In the genomic region with DNA sequence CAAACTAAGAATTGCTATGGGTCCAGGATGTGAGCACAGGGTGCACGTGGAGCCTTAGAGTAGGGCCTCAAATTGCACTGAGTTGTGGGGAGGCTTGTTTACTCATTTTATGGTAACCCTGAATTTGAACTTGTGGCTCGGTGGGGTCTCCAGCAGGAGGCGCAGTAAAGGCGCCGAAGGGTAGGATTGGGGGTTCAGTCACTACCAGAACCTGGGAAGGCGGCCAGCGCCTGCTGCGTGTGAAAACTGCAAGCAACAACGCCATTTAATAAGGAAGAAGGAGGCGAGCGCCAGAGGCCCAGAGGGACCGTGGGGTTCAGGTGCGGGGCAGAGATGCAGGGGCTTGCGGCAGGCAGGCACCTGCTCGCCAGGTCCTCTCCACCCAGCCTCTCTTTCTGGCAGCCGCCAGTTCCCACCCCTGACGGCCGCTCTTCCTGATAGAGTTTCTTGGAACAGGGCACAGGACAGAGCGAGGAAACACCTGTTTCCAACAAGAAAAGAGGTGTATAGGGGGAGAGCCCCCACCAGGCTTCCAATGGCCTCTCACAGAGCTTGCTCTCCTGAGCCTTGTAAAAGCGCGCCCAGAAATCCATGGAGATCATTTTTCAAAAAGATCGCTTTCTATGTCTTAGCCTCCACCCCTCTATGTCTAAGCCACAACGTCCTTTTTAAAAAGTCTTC, we compare ENCODE assay signal across 8 mouse cellular contexts. TPM values are rescaled to one million over a fixed set of nuclear protein-coding genes. Genes with fewer than 3 reads are reported as not detected.
DNase-seq lines count a peak whose midpoint lies in the region; ATAC-seq lines count a peak whose summit lies in the region.
"Had no signal": no experiment of that assay in that cellular context is flagged by ENCODE, and none has a peak within 500 bp of the region (broad histone marks: within the 10 kb centered on the region; RNA-seq: fewer than 3 reads in every experiment).

No protein-coding gene starts in this region.

- ATAC-seq in heart, embryonic 12.5 days (ENCODE audit: insufficient number of reproducible peaks, low FRiP score) = no peak
- peak; percentile 37; the same call in 1 of the 2 replicates for ATAC-seq in limb, embryonic 13.5 days (ENCODE audit: low FRiP score, low read depth)

- peak; percentile 10 for DNase-seq in ovary, postnatal 36 days (ENCODE audit: low spot score)
- DNase-seq in ovary, postnatal 10 days (ENCODE audit: low spot score) = no peak
- DNase-seq in cerebellum, postnatal 14 days = peak; percentile 56 to 65
- DNase-seq in retina, embryonic 14.5 days (ENCODE audit: low spot score) = peak; percentile 35
- no peak for DNase-seq in frontal cortex, postnatal 25 days (ENCODE audit: low spot score in 2 of 2)

- no peak overlapping the region for H3K27ac ChIP-seq in heart, embryonic 12.5 days (ENCODE audit: poor library complexity, severe bottlenecking)
- H3K27ac ChIP-seq in limb, embryonic 13.5 days = no peak overlapping the region

- peaks cover 21% of the 10 kb centered on the region for H3K4me1 ChIP-seq in heart, embryonic 12.5 days (replicated peaks)
- H3K4me1 ChIP-seq in limb, embryonic 13.5 days = peaks cover 19% of the 10 kb centered on the region

- peaks cover 48% of the 10 kb centered on the region for H3K27me3 ChIP-seq in heart, embryonic 12.5 days (replicated peaks)
- H3K27me3 ChIP-seq in limb, embryonic 13.5 days = peaks cover 57% of the 10 kb centered on the region

- no peaks in the 10 kb centered on the region; the same call in 1 of the 2 replicates for H3K9me3 ChIP-seq in heart, embryonic 12.5 days (replicated peaks)
- no peaks in the 10 kb centered on the region for H3K9me3 ChIP-seq in limb, embryonic 13.5 days

- peak overlapping the region; percentile 72 for H3K4me2 ChIP-seq in heart, embryonic 12.5 days
- H3K4me2 ChIP-seq in limb, embryonic 13.5 days (replicated peaks) = peak overlapping the region; percentile 66

- no peak overlapping the region for H3K9ac ChIP-seq in heart, embryonic 12.5 days
- no peak overlapping the region; the same call in 1 of the 2 replicates for H3K9ac ChIP-seq in limb, embryonic 13.5 days

- H3K4me3 ChIP-seq in heart, embryonic 12.5 days = peak overlapping the region; percentile 51
- peak overlapping the region; percentile 47 for H3K4me3 ChIP-seq in limb, embryonic 13.5 days
- H3K4me3 ChIP-seq: myocyte had no signal

- WGBS in heart, embryonic 12.5 days = 11% methylated on average over 23 of the region's 23 CpGs
- 18% methylated on average over 23 of the region's 23 CpGs for WGBS in limb, embryonic 13.5 days

- no peaks in the 10 kb centered on the region for H3K36me3 ChIP-seq in heart, embryonic 12.5 days
- no peaks in the 10 kb centered on the region for H3K36me3 ChIP-seq in limb, embryonic 13.5 days

RNA-seq across cellular contexts. Expression of gene Fgf16, which starts 1.1 kb away (rescaled TPM):
- not detected in 2 replicates for polyA plus RNA-seq in heart, embryonic 12.5 days (2016; fragmentation: Nextera tagmentation; extraction: Ambion mirVana)
- polyA plus RNA-seq in limb, embryonic 13.5 days (2015; fragmentation: Nextera tagmentation; extraction: Ambion mirVana) = 0.97 and 1.1 TPM in 2 replicates
- polyA plus RNA-seq: myocyte had no signal

Comparison
In these comparisons a context has a peak if more than half of its experiments do, and no peak if none do; other contexts are left out.
1. DNase-seq: peak in ovary, postnatal 36 days (single experiment), cerebellum, postnatal 14 days (2 of 2) and retina, embryonic 14.5 days (single experiment); none in ovary, postnatal 10 days (single experiment) and frontal cortex, postnatal 25 days (0 of 2).